Mouse (Mus musculus) inflammation-experienced regulatory T-cells, adult 6 months (primary cell): ENCODE results near the gene Olfr556. TPM values are rescaled to one million over a fixed set of nuclear protein-coding genes. Genes with fewer than 3 reads are reported as not detected.
A peak's percentile ranks its signal among the peaks of the same experiment; 100 is the strongest.
"Not testable (repeated sequence)": the region's sequence is repeated elsewhere in the genome, so short reads cannot be mapped to it uniquely, and the experiment has no call there.

Experiments
- ATAC-seq: one replicate; pipeline ENCODE4 v1.8.0; 2017
- polyA plus RNA-seq, 3 experiments: library from polyadenylated mRNA; unstranded; fragments of 100-300 nt; shearing (Covaris generic); gene quantifications; one replicate each; pipeline ENCODE4 v1.2.1; 2017

The Olfr556 gene
- polyA plus RNA-seq: under 1 TPM in 1 of 3 experiments, not detected in 2; 0.15 TPM

- no peak for ATAC-seq
These were observed at the start of gene Olfr556 for GRCm38 (mm10) chr7:102664599-102664998. Gene Olfr556, plus strand, starts transcription at chr7:102664899.

GRCm38 (mm10) chr7:102618118-102618517 is 46.6 kb upstream of the Olfr556 start, which contains the start of gene Olfr553:
Gene Olfr553, minus strand, starts transcription at chr7:102618218.
- ATAC-seq: no peak

GRCm38 (mm10) chr7:102619608-102620007 is 45.1 kb upstream of the Olfr556 start:
- no peak for ATAC-seq

GRCm38 (mm10) chr7:102620368-102620767 is 44.3 kb upstream of the Olfr556 start:
- ATAC-seq: not testable (repeated sequence)

GRCm38 (mm10) chr7:102636665-102637064 is 28.0 kb upstream of the Olfr556 start:
- ATAC-seq: peak; percentile 43

- ATAC-seq: no peak
These were observed 26.6 kb upstream of the Olfr556 start, which contains the start of gene Olfr554 for GRCm38 (mm10) chr7:102638132-102638531. Gene Olfr554, plus strand, starts transcription at chr7:102638432.

GRCm38 (mm10) chr7:102644945-102645344 is 19.8 kb upstream of the Olfr556 start:
- not testable (repeated sequence) for ATAC-seq

- ATAC-seq: no peak
These were observed 6.2 kb upstream of the Olfr556 start, which contains the start of gene Olfr555 for GRCm38 (mm10) chr7:102658523-102658922. Gene Olfr555, plus strand, starts transcription at chr7:102658823.

GRCm38 (mm10) chr7:102665378-102665777 is 679 bp downstream of the Olfr556 start:
- no peak for ATAC-seq

GRCm38 (mm10) chr7:102676225-102676624 is 11.5 kb downstream of the Olfr556 start:
- ATAC-seq: no peak

- no peak for ATAC-seq
These were observed 17.2 kb downstream of the Olfr556 start for GRCm38 (mm10) chr7:102681916-102682315.

GRCm38 (mm10) chr7:102686944-102687501 is 22.3 kb downstream of the Olfr556 start, which contains the start of gene Trim68:
Gene Trim68, minus strand, starts transcription at chr7:102687327.
- peak; percentile 99 for ATAC-seq

GRCm38 (mm10) chr7:102695358-102696125 is 30.8 kb downstream of the Olfr556 start, which contains the start of gene Olfr557:
Gene Olfr557, plus strand, starts transcription at chr7:102695910.
- peak; percentile 32 for ATAC-seq

GRCm38 (mm10) chr7:102698461-102698860 is 33.8 kb downstream of the Olfr556 start:
- no peak for ATAC-seq

- no peak for ATAC-seq
These were observed 37.2 kb downstream of the Olfr556 start, which contains the start of gene Olfr558 for GRCm38 (mm10) chr7:102701915-102702314. Gene Olfr558, plus strand, starts transcription at chr7:102702215.

- no peak for ATAC-seq
These were observed 54.3 kb downstream of the Olfr556 start, which contains the start of gene Olfr33 for GRCm38 (mm10) chr7:102718970-102719369. Gene Olfr33, minus strand, starts transcription at chr7:102719070.

Other genes with a start within 250 kb of the Olfr556 start
- 100 to 1,000 TPM in 1 of 3 experiments, 10 to 100 TPM in 2; 45.4 to 216 (median 61.4) TPM for gene Rrm1, start 223.2 kb upstream of the Olfr556 start, polyA plus RNA-seq
- gene Olfr543, start 183.2 kb upstream of the Olfr556 start, polyA plus RNA-seq: under 1 TPM in 1 of 3 experiments, not detected in 2; 0.41 TPM
- gene Olfr544, start 176.6 kb upstream of the Olfr556 start, polyA plus RNA-seq: not detected
- not detected for gene Olfr545, start 165.3 kb upstream of the Olfr556 start, polyA plus RNA-seq
- not detected for gene Olfr547, start 130.2 kb upstream of the Olfr556 start, polyA plus RNA-seq
- not detected for gene Olfr548-ps1, start 124.0 kb upstream of the Olfr556 start, polyA plus RNA-seq
- not detected for gene Olfr549, start 115.0 kb upstream of the Olfr556 start, polyA plus RNA-seq
- 10 to 100 TPM in 1 of 3 experiments, 1 to 10 TPM in 2; 7.8 to 10.0 (median 9.7) TPM for gene Trim21, start 99.4 kb upstream of the Olfr556 start, polyA plus RNA-seq
- gene Olfr550, start 93.5 kb upstream of the Olfr556 start, polyA plus RNA-seq: under 1 TPM in 1 of 3 experiments, not detected in 2; 0.15 TPM
- gene Olfr551, start 73.0 kb upstream of the Olfr556 start, polyA plus RNA-seq: under 1 TPM in 1 of 3 experiments, not detected in 2; 0.12 TPM
- not detected for gene Olfr552, start 67.1 kb upstream of the Olfr556 start, polyA plus RNA-seq
- not detected for gene Olfr553, start 46.7 kb upstream of the Olfr556 start, polyA plus RNA-seq
- not detected for gene Olfr554, start 26.5 kb upstream of the Olfr556 start, polyA plus RNA-seq
- not detected for gene Olfr555, start 6.1 kb upstream of the Olfr556 start, polyA plus RNA-seq
- gene Trim68, start 22.4 kb downstream of the Olfr556 start, polyA plus RNA-seq: 10 to 100 TPM in 2 of 3 experiments, 1 to 10 TPM in 1; 7.5 to 16.1 (median 15.7) TPM
- gene Olfr557, start 31.0 kb downstream of the Olfr556 start, polyA plus RNA-seq: not detected
- gene Olfr558, start 37.3 kb downstream of the Olfr556 start, polyA plus RNA-seq: not detected
- not detected for gene Olfr33, start 54.2 kb downstream of the Olfr556 start, polyA plus RNA-seq
- gene Olfr559, start 62.6 kb downstream of the Olfr556 start, polyA plus RNA-seq: not detected
- not detected for gene Olfr560, start 94.5 kb downstream of the Olfr556 start, polyA plus RNA-seq
- not detected for gene Olfr78, start 94.6 kb downstream of the Olfr556 start, polyA plus RNA-seq
- gene Olfr561, start 106.3 kb downstream of the Olfr556 start, polyA plus RNA-seq: not detected
- not detected for gene Olfr564, start 138.6 kb downstream of the Olfr556 start, polyA plus RNA-seq
- gene Olfr566, start 193.9 kb downstream of the Olfr556 start, polyA plus RNA-seq: not detected
- gene Olfr568, start 212.2 kb downstream of the Olfr556 start, polyA plus RNA-seq: not detected
- gene Olfr569, start 226.0 kb downstream of the Olfr556 start, polyA plus RNA-seq: not detected
- gene Olfr570, start 229.7 kb downstream of the Olfr556 start, polyA plus RNA-seq: not detected